Mouse (Mus musculus): ENCODE data around the gene Map2k7. TPM values are rescaled to one million over a fixed set of nuclear protein-coding genes. Genes with fewer than 3 reads are reported as not detected.

Map2k7 gene
- polyA plus RNA-seq, 1 experiment = 27.0 TPM

- Histone ChIP-seq H3K36me3 (ENCODE audit: control insufficient read depth, insufficient read depth, low read length) (peaks cover 49% of the 10 kb centered on the region), H3K27me3 (ENCODE audit: control insufficient read depth, insufficient read depth, low read length) (no peaks in the 10 kb centered on the region), H3K4me1 (ENCODE audit: control insufficient read depth, insufficient read depth, insufficient read length, low read length) (peaks cover 2% of the 10 kb centered on the region; the same call in 1 of the 2 replicates), H3K4me3 (ENCODE audit: low read depth, low read length) (no peak overlapping the region), H3K27ac (ENCODE audit: insufficient read depth, low read depth, low read length) (no peak overlapping the region)
- WGBS = 91% methylated on average over 5 of the region's 5 CpGs
- TF ChIP-seq CTCF (IDR thresholded peaks at IDR 0.05; ENCODE audit: extremely low read depth, insufficient read length, insufficient replicate concordance, low read depth, low read length) (no peak), POLR2A (IDR thresholded peaks at IDR 0.05; ENCODE audit: low read depth, low read length) (no peak)
These were observed 6.5 kb downstream of the Map2k7 start for GRCm38 (mm10) chr8:4245061-4245460.

- Histone ChIP-seq H3K27me3 (ENCODE audit: control insufficient read depth, insufficient read depth, low read length) (no peaks in the 10 kb centered on the region), H3K4me1 (ENCODE audit: control insufficient read depth, insufficient read depth, insufficient read length, low read length) (no peaks in the 10 kb centered on the region; the same call in 1 of the 2 replicates), H3K36me3 (ENCODE audit: control insufficient read depth, insufficient read depth, low read length) (peaks cover 49% of the 10 kb centered on the region), H3K27ac (ENCODE audit: insufficient read depth, low read depth, low read length) (no peak overlapping the region), H3K4me3 (ENCODE audit: low read depth, low read length) (no peak overlapping the region)
- WGBS = 90% methylated on average over 13 of the region's 13 CpGs
- TF ChIP-seq CTCF (IDR thresholded peaks at IDR 0.05; ENCODE audit: extremely low read depth, insufficient read length, insufficient replicate concordance, low read depth, low read length) (no peak), POLR2A (IDR thresholded peaks at IDR 0.05; ENCODE audit: low read depth, low read length) (no peak)
These were observed 7.2 kb downstream of the Map2k7 start for GRCm38 (mm10) chr8:4245737-4246136.

- TF ChIP-seq CTCF (IDR thresholded peaks at IDR 0.05; ENCODE audit: extremely low read depth, insufficient read length, insufficient replicate concordance, low read depth, low read length) (no peak), POLR2A (IDR thresholded peaks at IDR 0.05; ENCODE audit: low read depth, low read length) (no peak)
- 73% methylated on average over 8 of the region's 8 CpGs for WGBS
- Histone ChIP-seq H3K36me3 (ENCODE audit: control insufficient read depth, insufficient read depth, low read length) (peaks cover 47% of the 10 kb centered on the region), H3K4me3 (ENCODE audit: low read depth, low read length) (no peak overlapping the region), H3K4me1 (ENCODE audit: control insufficient read depth, insufficient read depth, insufficient read length, low read length) (no peaks in the 10 kb centered on the region; the same call in 1 of the 2 replicates), H3K27me3 (ENCODE audit: control insufficient read depth, insufficient read depth, low read length) (no peaks in the 10 kb centered on the region), H3K27ac (ENCODE audit: insufficient read depth, low read depth, low read length) (no peak overlapping the region)
These were observed 8.7 kb downstream of the Map2k7 start for GRCm38 (mm10) chr8:4247241-4247640.

GRCm38 (mm10) chr8:4247951-4248540 is 9.5 kb downstream of the Map2k7 start, which contains the start of gene Tgfbr3l:
Tgfbr3l (plus strand) TSS chr8:4248214.
- 80% methylated on average over 15 of the region's 15 CpGs for WGBS
- Histone ChIP-seq H3K36me3 (ENCODE audit: control insufficient read depth, insufficient read depth, low read length) (peaks cover 42% of the 10 kb centered on the region), H3K27ac (ENCODE audit: insufficient read depth, low read depth, low read length) (no peak within 1 kb of the TSS)

GRCm38 (mm10) chr8:4249213-4249612 is 10.7 kb downstream of the Map2k7 start:
- H3K4me3 ChIP-seq (ENCODE audit: low read depth, low read length) = no peak overlapping the region
- H3K27me3 ChIP-seq (ENCODE audit: control insufficient read depth, insufficient read depth, low read length) = no peaks in the 10 kb centered on the region
- peaks cover 9% of the 10 kb centered on the region for H3K4me1 ChIP-seq (ENCODE audit: control insufficient read depth, insufficient read depth, insufficient read length, low read length)
- peaks cover 30% of the 10 kb centered on the region for H3K36me3 ChIP-seq (ENCODE audit: control insufficient read depth, insufficient read depth, low read length)
- TF ChIP-seq POLR2A (IDR thresholded peaks at IDR 0.05; ENCODE audit: low read depth, low read length) = no peak
- TF ChIP-seq CTCF (IDR thresholded peaks at IDR 0.05; ENCODE audit: extremely low read depth, insufficient read length, insufficient replicate concordance, low read depth, low read length) = no peak
- no peak overlapping the region for H3K27ac ChIP-seq (ENCODE audit: insufficient read depth, low read depth, low read length)
- WGBS = 71% methylated on average over 29 of the region's 29 CpGs

More at GRCm38 (mm10) chr8:4247951-4248540, 9.5 kb downstream of the Map2k7 start, which contains the start of gene Tgfbr3l:
- TF ChIP-seq CTCF (IDR thresholded peaks at IDR 0.05; ENCODE audit: extremely low read depth, insufficient read length, insufficient replicate concordance, low read depth, low read length) = no peak
- no peak for TF ChIP-seq POLR2A (IDR thresholded peaks at IDR 0.05; ENCODE audit: low read depth, low read length)
- Histone ChIP-seq H3K4me3 (ENCODE audit: low read depth, low read length) (no peak within 1 kb of the TSS), H3K4me1 (ENCODE audit: control insufficient read depth, insufficient read depth, insufficient read length, low read length) (peaks cover 3% of the 10 kb centered on the region), H3K27me3 (ENCODE audit: control insufficient read depth, insufficient read depth, low read length) (no peaks in the 10 kb centered on the region)

GRCm38 (mm10) chr8:4250306-4250970 is 11.9 kb downstream of the Map2k7 start:
- peaks cover 10% of the 10 kb centered on the region for H3K4me1 ChIP-seq (ENCODE audit: control insufficient read depth, insufficient read depth, insufficient read length, low read length)
- H3K36me3 ChIP-seq (ENCODE audit: control insufficient read depth, insufficient read depth, low read length) = peaks cover 21% of the 10 kb centered on the region
- H3K27me3 ChIP-seq (ENCODE audit: control insufficient read depth, insufficient read depth, low read length) = no peaks in the 10 kb centered on the region
- H3K4me3 ChIP-seq (ENCODE audit: low read depth, low read length) = no peak overlapping the region
- 47% methylated on average over 26 of the region's 26 CpGs for WGBS
- peak; percentile 86; the same call in 1 of the 2 replicates for TF ChIP-seq CTCF (IDR thresholded peaks at IDR 0.05; ENCODE audit: extremely low read depth, insufficient read length, insufficient replicate concordance, low read depth, low read length)
- TF ChIP-seq POLR2A (IDR thresholded peaks at IDR 0.05; ENCODE audit: low read depth, low read length) = no peak
- no peak overlapping the region for H3K27ac ChIP-seq (ENCODE audit: insufficient read depth, low read depth, low read length)

GRCm38 (mm10) chr8:4252116-4252760 is 13.7 kb downstream of the Map2k7 start:
- H3K27ac ChIP-seq (ENCODE audit: insufficient read depth, low read depth, low read length) = peak overlapping the region; percentile 47
- WGBS = 23% methylated on average over 8 of the region's 8 CpGs

More at GRCm38 (mm10) chr8:4252116-4252760, 13.7 kb downstream of the Map2k7 start:
- H3K4me3 ChIP-seq (ENCODE audit: low read depth, low read length) = peak overlapping the region; percentile 93
- no peak for TF ChIP-seq CTCF (IDR thresholded peaks at IDR 0.05; ENCODE audit: extremely low read depth, insufficient read length, insufficient replicate concordance, low read depth, low read length)
- no peak for TF ChIP-seq POLR2A (IDR thresholded peaks at IDR 0.05; ENCODE audit: low read depth, low read length)
- no peaks in the 10 kb centered on the region for H3K27me3 ChIP-seq (ENCODE audit: control insufficient read depth, insufficient read depth, low read length)
- peaks cover 6% of the 10 kb centered on the region; the same call in 1 of the 2 replicates for H3K36me3 ChIP-seq (ENCODE audit: control insufficient read depth, insufficient read depth, low read length)
- peaks cover 10% of the 10 kb centered on the region for H3K4me1 ChIP-seq (ENCODE audit: control insufficient read depth, insufficient read depth, insufficient read length, low read length)
